Mouse (Mus musculus) MEL (cell line): ENCODE results near the gene Ssh1. TPM values are rescaled to one million over a fixed set of nuclear protein-coding genes. Genes with fewer than 3 reads are reported as not detected.

Source experiments
- DNase-seq: peaks from one replicate; pipeline ENCODE4 v3.0.0; 2011; ENCODE audit warnings: low read depth, low spot score
- H3K27ac ChIP-seq: 2 replicates; pipeline ENCODE4 v1.5.1; 2012; ENCODE audit warnings: low read depth, mild to moderate bottlenecking, control low read depth, low read length, moderate library complexity; ENCODE audit not compliant: control insufficient read depth
- H3K27me3 ChIP-seq, 2 experiments: fragments of 150-350 bp in 1 of 2; sonication (generic) in 1 of 2; 2 replicates each; pipeline ENCODE4 v1.6.1; 2012; ENCODE audit warnings: low read length in 2 of 2, mild to moderate bottlenecking in 2 of 2, improper control_type of control experiment in 1 of 2, moderate library complexity in 1 of 2; ENCODE audit not compliant: insufficient read depth in 2 of 2, control insufficient read depth in 1 of 2
- H3K36me3 ChIP-seq, 2 experiments: 2 replicates each; pipeline ENCODE4 v1.6.1; 2012 to 2014; ENCODE audit warnings: low read length in 2 of 2, improper control_type of control experiment in 1 of 2, inconsistent platforms in 1 of 2, mild to moderate bottlenecking in 1 of 2; ENCODE audit not compliant: insufficient read depth in 2 of 2, control insufficient read depth in 1 of 2
- H3K4me1 ChIP-seq, 2 experiments: fragments of 150-350 bp in 1 of 2; sonication (generic) in 1 of 2; 2 replicates each; pipeline ENCODE4 v1.6.1; 2012; ENCODE audit warnings: low read length in 2 of 2, improper control_type of control experiment in 1 of 2, mild to moderate bottlenecking in 1 of 2; ENCODE audit not compliant: insufficient read depth in 2 of 2, control insufficient read depth in 1 of 2
- H3K4me3 ChIP-seq, 2 experiments: fragments of 150-350 bp in 1 of 2; sonication (generic) in 1 of 2; 2 replicates each; pipeline ENCODE4 v1.5.1; 2012; ENCODE audit warnings: low read depth in 2 of 2, low read length in 2 of 2, mild to moderate bottlenecking in 2 of 2, moderate library complexity in 2 of 2, control low read depth in 1 of 2, improper control_type of control experiment in 1 of 2; ENCODE audit not compliant: control insufficient read depth in 1 of 2, insufficient read depth in 1 of 2
- H3K79me2 ChIP-seq: 2 replicates; pipeline ENCODE4 v1.6.1; 2012; ENCODE audit warnings: mild to moderate bottlenecking, low read length, moderate library complexity; ENCODE audit not compliant: control insufficient read depth, poor library complexity, insufficient read depth
- H3K9ac ChIP-seq: 2 replicates; pipeline ENCODE4 v1.6.1; 2012; ENCODE audit warnings: low read depth, mild to moderate bottlenecking, control low read depth, low read length, moderate library complexity; ENCODE audit not compliant: control insufficient read depth, poor library complexity, severe bottlenecking
- H3K9me3 ChIP-seq: fragments of 150-350 bp; sonication (generic); replicated peaks from 2 replicates; pipeline ENCODE4 v1.6.1; 2012; ENCODE audit warnings: mild to moderate bottlenecking, low read length, improper control_type of control experiment, moderate library complexity; ENCODE audit not compliant: insufficient read depth
- BHLHE40 ChIP-seq: IDR thresholded peaks from 2 replicates; pipeline ENCODE4 v1.6.1; 2012; ENCODE audit warnings: low read depth, mild to moderate bottlenecking, inconsistent platforms, low read length, improper control_type of control experiment, borderline replicate concordance
- CHD2 ChIP-seq: IDR thresholded peaks from 2 replicates; pipeline ENCODE4 v1.6.1; 2011; ENCODE audit warnings: low read length, improper control_type of control experiment
- E2F4 ChIP-seq: IDR thresholded peaks from 2 replicates; pipeline ENCODE4 v1.6.1; 2011; ENCODE audit warnings: low read depth, low read length, improper control_type of control experiment, borderline replicate concordance
- EP300 ChIP-seq, 2 experiments: IDR thresholded peaks; 2 replicates each; pipeline ENCODE4 v1.6.1; 2011; ENCODE audit warnings: improper control_type of control experiment in 2 of 2, low read length in 2 of 2, low read depth in 1 of 2, mild to moderate bottlenecking in 1 of 2
- ETS1 ChIP-seq: IDR thresholded peaks from 2 replicates; pipeline ENCODE4 v1.6.1; 2012; ENCODE audit warnings: low read depth, mild to moderate bottlenecking, inconsistent platforms, low read length, improper control_type of control experiment, moderate library complexity
- GABPA ChIP-seq: IDR thresholded peaks from 2 replicates; pipeline ENCODE4 v1.6.1; 2012; ENCODE audit warnings: low read depth, mild to moderate bottlenecking, inconsistent platforms, low read length, improper control_type of control experiment, moderate library complexity
- GATA1 ChIP-seq: IDR thresholded peaks from 2 replicates; pipeline ENCODE4 v1.6.1; 2011; ENCODE audit warnings: low read depth, low read length, improper control_type of control experiment
- JUND ChIP-seq: IDR thresholded peaks from 2 replicates; pipeline ENCODE4 v1.6.1; 2011; ENCODE audit warnings: low read depth, mild to moderate bottlenecking, improper control_type of control experiment, low read length
- KAT2A ChIP-seq: conservative IDR thresholded peaks from 2 replicates; pipeline ENCODE4 v1.6.1; 2012; ENCODE audit warnings: low read depth, low read length, improper control_type of control experiment, inconsistent platforms
- MAFK ChIP-seq: IDR thresholded peaks from 2 replicates; pipeline ENCODE4 v1.6.1; 2011; ENCODE audit warnings: low read depth, mild to moderate bottlenecking, low read length, improper control_type of control experiment, borderline replicate concordance
- MAX ChIP-seq: IDR thresholded peaks from 2 replicates; pipeline ENCODE4 v1.6.1; 2011; ENCODE audit warnings: low read length, improper control_type of control experiment
- MEF2A ChIP-seq: IDR thresholded peaks from 2 replicates; pipeline ENCODE4 v1.6.1; 2014; ENCODE audit warnings: low read depth, mild to moderate bottlenecking, inconsistent platforms, low read length, improper control_type of control experiment; ENCODE audit not compliant: poor library complexity, insufficient replicate concordance, severe bottlenecking; ENCODE audit errors: extremely low read depth
- MXI1 ChIP-seq: IDR thresholded peaks from 2 replicates; pipeline ENCODE4 v1.6.1; 2011; ENCODE audit warnings: mild to moderate bottlenecking, low read depth, low read length, improper control_type of control experiment
- MYB ChIP-seq: IDR thresholded peaks from 2 replicates; pipeline ENCODE4 v1.6.1; 2011; ENCODE audit warnings: mild to moderate bottlenecking, low read depth, low read length, improper control_type of control experiment
- NRF1 ChIP-seq: IDR thresholded peaks from 2 replicates; pipeline ENCODE4 v1.6.1; 2014; ENCODE audit warnings: low read depth, mild to moderate bottlenecking, inconsistent platforms, low read length, improper control_type of control experiment, moderate library complexity; ENCODE audit not compliant: poor library complexity, insufficient read depth, severe bottlenecking
- POLR2A ChIP-seq, 2 experiments: IDR thresholded peaks; 2 replicates each; pipeline ENCODE4 v1.6.1; 2011 to 2012; ENCODE audit warnings: low read length in 2 of 2, mild to moderate bottlenecking in 2 of 2, control low read depth in 1 of 2, improper control_type of control experiment in 1 of 2, low read depth in 1 of 2, moderate library complexity in 1 of 2; ENCODE audit not compliant: control insufficient read depth in 1 of 2, insufficient read depth in 1 of 2, poor library complexity in 1 of 2
- RAD21 ChIP-seq: IDR thresholded peaks from 2 replicates; pipeline ENCODE4 v1.6.1; 2011; ENCODE audit warnings: mild to moderate bottlenecking, low read depth, low read length, improper control_type of control experiment
- UBTF ChIP-seq: IDR thresholded peaks from 2 replicates; pipeline ENCODE4 v1.6.1; 2012; ENCODE audit warnings: low read depth, mild to moderate bottlenecking, inconsistent platforms, low read length, improper control_type of control experiment, moderate library complexity, borderline replicate concordance; ENCODE audit not compliant: insufficient read depth
- ZKSCAN1 ChIP-seq: IDR thresholded peaks from 2 replicates; pipeline ENCODE4 v1.6.1; 2012; ENCODE audit warnings: low read depth, mild to moderate bottlenecking, inconsistent platforms, low read length, improper control_type of control experiment, moderate library complexity
- ZMIZ1 ChIP-seq: IDR thresholded peaks from 2 replicates; pipeline ENCODE4 v1.6.1; 2012; ENCODE audit warnings: low read depth, mild to moderate bottlenecking, inconsistent platforms, low read length, improper control_type of control experiment, moderate library complexity
- ZNF384 ChIP-seq: IDR thresholded peaks from 2 replicates; pipeline ENCODE4 v1.6.1; 2012; ENCODE audit warnings: low read depth, mild to moderate bottlenecking, inconsistent platforms, low read length, improper control_type of control experiment
- polyA plus RNA-seq, 2 experiments: library from polyadenylated mRNA; stranded (reverse) in 1 of 2; unstranded in 1 of 2; fragments of >175 nt in 1 of 2; fragments of >200 nt in 1 of 2; gene quantifications; 2 replicates each; pipeline versions ENCODE4 v1.2.1 to v1.2.4; 2012; ENCODE audit warnings: low replicate concordance in 2 of 2, low read depth in 1 of 2; ENCODE audit not compliant: insufficient read length in 2 of 2, insufficient read depth in 1 of 2, missing spikeins in 1 of 2
- total RNA-seq: library from RNA; depleted of rRNA; stranded (reverse); fragments of 300-350 nt; gene quantifications from 2 replicates; pipeline ENCODE4 v1.2.3, GENCODE M21; 2012

The Ssh1 gene
- total and polyA plus RNA-seq, 3 experiments, result 2.3 to 6.8 TPM; not detected in 1

GRCm38 (mm10) chr5:114027217-114027944, 33.7 kb upstream of the Ssh1 start:
- Histone ChIP-seq H3K4me3 (no peak overlapping the region), H3K27ac (no peak overlapping the region), H3K4me1 (no peaks in the 10 kb centered on the region), H3K36me3 (no peaks in the 10 kb centered on the region), H3K9ac (no peak overlapping the region), H3K9me3 (no peaks in the 10 kb centered on the region), H3K27me3 (no peaks in the 10 kb centered on the region), H3K79me2 (no peaks in the 10 kb centered on the region)
- DNase-seq, result no peak
- TF ChIP-seq UBTF (no peak), ZMIZ1 (no peak), MAX (no peak), MYB (no peak), MEF2A (no peak), ZKSCAN1 (no peak), MAFK (no peak), POLR2A (IDR thresholded peaks at IDR 0.05; ENCODE audit: control insufficient read depth in 1 of 2, insufficient read depth in 1 of 2, low read depth in 1 of 2, low read length in 2 of 2, poor library complexity in 1 of 2) (no peak), ETS1 (no peak), NRF1 (no peak), JUND (no peak), EP300 (IDR thresholded peaks at IDR 0.05; ENCODE audit: low read depth in 1 of 2, low read length in 2 of 2) (no peak), RAD21 (no peak), CHD2 (no peak)

- Histone ChIP-seq H3K36me3 (no peaks in the 10 kb centered on the region), H3K27ac (no peak overlapping the region), H3K79me2 (no peaks in the 10 kb centered on the region), H3K4me3 (no peak overlapping the region), H3K9me3 (no peaks in the 10 kb centered on the region), H3K4me1 (no peaks in the 10 kb centered on the region), H3K9ac (no peak overlapping the region), H3K27me3 (no peaks in the 10 kb centered on the region)
- no peak for DNase-seq
- TF ChIP-seq MAX (no peak), KAT2A (no peak), POLR2A (IDR thresholded peaks at IDR 0.05; ENCODE audit: control insufficient read depth in 1 of 2, insufficient read depth in 1 of 2, low read depth in 1 of 2, low read length in 2 of 2, poor library complexity in 1 of 2) (no peak), E2F4 (no peak), GATA1 (no peak), BHLHE40 (no peak), MXI1 (no peak), GABPA (no peak), ZNF384 (no peak)
Measured at GRCm38 (mm10) chr5:114024885-114025284, 31.2 kb upstream of the Ssh1 start.
